Mouse (Mus musculus) thymus, adult 2 months (tissue): ENCODE measurements around the gene Slc29a2.

Source experiments
- CTCF ChIP-seq: fragments of 200-500 bp; IDR thresholded peaks from 2 replicates; pipeline ENCODE4 v1.5.1; 2012; ENCODE audit warnings: mild to moderate bottlenecking, control low read depth, low read length, moderate library complexity, borderline replicate concordance; ENCODE audit not compliant: control insufficient read depth, poor library complexity, insufficient read depth; ENCODE audit errors: extremely low read depth
- POLR2A ChIP-seq: fragments of 200-500 bp; IDR thresholded peaks from 2 replicates; pipeline ENCODE4 v1.6.1; 2012; ENCODE audit warnings: mild to moderate bottlenecking, low read length, control low read depth, moderate library complexity; ENCODE audit not compliant: control insufficient read depth, poor library complexity, insufficient read depth; ENCODE audit errors: extremely low read depth

GRCm38 (mm10) chr19:5079279-5079678 lies 55.6 kb downstream of the Slc29a2 start:
- TF ChIP-seq CTCF: no peak
- no peak for TF ChIP-seq POLR2A
